In the genomic region with DNA sequence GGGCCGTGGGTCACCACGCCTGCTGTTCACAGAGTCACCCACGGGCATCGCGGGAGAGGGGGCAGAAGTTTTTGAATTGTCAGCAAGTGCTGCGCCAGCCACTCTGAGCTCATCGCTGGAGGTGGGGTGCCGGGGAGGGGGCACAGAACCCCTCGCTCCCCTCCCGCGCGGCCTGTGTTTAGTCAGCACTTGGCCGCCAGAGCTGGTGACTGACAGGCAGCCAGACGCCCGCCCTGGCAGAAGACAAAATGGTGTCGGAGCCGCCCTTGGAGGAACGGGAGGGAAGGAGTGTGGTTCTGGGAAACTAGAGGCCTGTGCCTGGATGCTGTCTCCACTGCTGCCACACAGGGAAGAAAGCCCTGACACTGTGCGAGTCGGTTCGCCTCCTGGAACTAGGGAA, we compare ENCODE assay signal across 8 mouse cellular contexts. TPM values are rescaled to one million over a fixed set of nuclear protein-coding genes. Genes with fewer than 3 reads are reported as not detected.
A peak's percentile ranks its signal among the peaks of the same experiment; 100 is the strongest.
DNase-seq lines count a peak whose midpoint lies in the region; ATAC-seq lines count a peak whose summit lies in the region.

No protein-coding gene starts in this region.

- 34% methylated on average over 21 of the region's 21 CpGs for WGBS in hindbrain, embryonic 15.5 days
- 45% methylated on average over 21 of the region's 21 CpGs for WGBS in limb, embryonic 12.5 days
- WGBS in stomach, embryonic 14.5 days: 31% methylated on average over 21 of the region's 21 CpGs

- H3K4me2 ChIP-seq in hindbrain, embryonic 15.5 days: 0 out of 2 replicates have a peak overlapping the region, but pooled peaks have one; percentile 1
- 0 out of 2 replicates have a peak overlapping the region, but pooled peaks have one; percentile 7 for H3K4me2 ChIP-seq in limb, embryonic 12.5 days
- H3K4me2 ChIP-seq in stomach, embryonic 14.5 days (replicated peaks; ENCODE audit: low read depth, low read length): no peak overlapping the region

- no peaks in the 10 kb centered on the region for H3K27me3 ChIP-seq in hindbrain, embryonic 15.5 days
- H3K27me3 ChIP-seq in limb, embryonic 12.5 days: no peaks in the 10 kb centered on the region
- H3K27me3 ChIP-seq in stomach, embryonic 14.5 days (ENCODE audit: control insufficient read depth, insufficient read depth, low read length): no peaks in the 10 kb centered on the region

- no peaks in the 10 kb centered on the region for H3K36me3 ChIP-seq in hindbrain, embryonic 15.5 days
- H3K36me3 ChIP-seq in limb, embryonic 12.5 days: peaks cover 17% of the 10 kb centered on the region
- H3K36me3 ChIP-seq in stomach, embryonic 14.5 days (ENCODE audit: control insufficient read depth, insufficient read depth, low read length): peaks cover 17% of the 10 kb centered on the region

- no peak for ATAC-seq in hindbrain, embryonic 15.5 days (ENCODE audit: low FRiP score, low read depth)
- ATAC-seq in limb, embryonic 12.5 days (ENCODE audit: insufficient number of reproducible peaks, insufficient read depth, low FRiP score, low TSS enrichment, low read depth): no peak
- ATAC-seq in stomach, embryonic 14.5 days (ENCODE audit: insufficient number of reproducible peaks, insufficient read depth, low FRiP score, low read depth): no peak

- DNase-seq in cerebellum, postnatal 14 days: peak; percentile 67 to 70
- no peak for DNase-seq in cerebellum, adult 11-12 months
- DNase-seq in adrenal gland, postnatal 10 days: peak; percentile 68
- peak; percentile 31 to 33 for DNase-seq in gastrocnemius, adult 8-10 months (ENCODE audit: low spot score in 2 of 2)
- no peak for DNase-seq in natural killer cell, adult 2 months (ENCODE audit: low spot score in 2 of 2)

- no peak overlapping the region for H3K9ac ChIP-seq in hindbrain, embryonic 15.5 days
- peak overlapping the region; percentile 23; the same call in 1 of the 2 replicates for H3K9ac ChIP-seq in limb, embryonic 12.5 days (replicated peaks)
- no peak overlapping the region for H3K9ac ChIP-seq in stomach, embryonic 14.5 days (replicated peaks; ENCODE audit: low read depth, low read length)

- peaks cover 71% of the 10 kb centered on the region for H3K4me1 ChIP-seq in hindbrain, embryonic 15.5 days (replicated peaks)
- H3K4me1 ChIP-seq in limb, embryonic 12.5 days (replicated peaks): peaks cover 69% of the 10 kb centered on the region
- H3K4me1 ChIP-seq in stomach, embryonic 14.5 days (ENCODE audit: control insufficient read depth, insufficient read depth, low read length): peaks cover 57% of the 10 kb centered on the region

- no peak overlapping the region for H3K4me3 ChIP-seq in hindbrain, embryonic 15.5 days
- no peak overlapping the region for H3K4me3 ChIP-seq in limb, embryonic 12.5 days (replicated peaks)
- no peak overlapping the region for H3K4me3 ChIP-seq in stomach, embryonic 14.5 days (ENCODE audit: low read depth, low read length)

- H3K9me3 ChIP-seq in hindbrain, embryonic 15.5 days: no peaks in the 10 kb centered on the region
- no peaks in the 10 kb centered on the region for H3K9me3 ChIP-seq in limb, embryonic 12.5 days
- no peaks in the 10 kb centered on the region for H3K9me3 ChIP-seq in stomach, embryonic 14.5 days (ENCODE audit: control insufficient read depth, low read depth, low read length)

- peak overlapping the region; percentile 71 for H3K27ac ChIP-seq in hindbrain, embryonic 15.5 days (replicated peaks)
- H3K27ac ChIP-seq in limb, embryonic 12.5 days: peak overlapping the region; percentile 80
- H3K27ac ChIP-seq in stomach, embryonic 14.5 days (ENCODE audit: low read length): peak overlapping the region; percentile 58; the same call in 1 of the 2 replicates

RNA-seq across cellular contexts. Expression of a gene that starts 11.6 kb away (rescaled TPM):
- total RNA-seq in adrenal gland, postnatal 10 days (2021): 1 to 10 TPM; 2.2 to 2.4 TPM
- total RNA-seq in gastrocnemius, adult 8-10 months (2022): under 1 TPM in 1 of 4 experiments, not detected in 3; 0.59 TPM
- 3.0 and 4.5 TPM in 2 replicates for polyA plus RNA-seq in hindbrain, embryonic 15.5 days (2015; fragmentation: Nextera tagmentation; extraction: Ambion mirVana)
- 3.2 and 4.6 TPM in 2 replicates for polyA plus RNA-seq in limb, embryonic 12.5 days (2016; fragmentation: Nextera tagmentation; extraction: Ambion mirVana)
- 8.7 and 11.6 TPM in 2 replicates for polyA plus RNA-seq in stomach, embryonic 14.5 days (2014; fragmentation: Nextera tagmentation; extraction: Ambion mirVana)

RNA-seq across cellular contexts. Expression of a gene that starts 12.0 kb away (rescaled TPM):
- under 1 TPM; 0.36 to 0.99 TPM for total RNA-seq in adrenal gland, postnatal 10 days (2021)
- not detected for total RNA-seq in gastrocnemius, adult 8-10 months (2022)
- 1.6 and 2.7 TPM in 2 replicates for polyA plus RNA-seq in hindbrain, embryonic 15.5 days (2015; fragmentation: Nextera tagmentation; extraction: Ambion mirVana)
- 0.24 and 0.58 TPM in 2 replicates for polyA plus RNA-seq in limb, embryonic 12.5 days (2016; fragmentation: Nextera tagmentation; extraction: Ambion mirVana)
- polyA plus RNA-seq in stomach, embryonic 14.5 days (2014; fragmentation: Nextera tagmentation; extraction: Ambion mirVana): not detected in 2 replicates

RNA-seq across cellular contexts. Expression of a gene that starts 40.3 kb away (rescaled TPM):
- total RNA-seq in adrenal gland, postnatal 10 days (2021): 10 to 100 TPM; 17.2 to 36.7 TPM
- 1 to 10 TPM; 2.5 to 7.8 (median 4.8) TPM for total RNA-seq in gastrocnemius, adult 8-10 months (2022)
- polyA plus RNA-seq in hindbrain, embryonic 15.5 days (2015; fragmentation: Nextera tagmentation; extraction: Ambion mirVana): 1.8 and 2.2 TPM in 2 replicates
- polyA plus RNA-seq in limb, embryonic 12.5 days (2016; fragmentation: Nextera tagmentation; extraction: Ambion mirVana): 2.3 and 2.9 TPM in 2 replicates
- 3.1 and 3.4 TPM in 2 replicates for polyA plus RNA-seq in stomach, embryonic 14.5 days (2014; fragmentation: Nextera tagmentation; extraction: Ambion mirVana)

Comparison
In these comparisons a context has a peak if more than half of its experiments do, and no peak if none do; other contexts are left out.
1. DNase-seq: peak in cerebellum, postnatal 14 days (2 of 2), adrenal gland, postnatal 10 days (single experiment) and gastrocnemius, adult 8-10 months (2 of 2); none in cerebellum, adult 11-12 months (single experiment) and natural killer cell, adult 2 months (0 of 2).
2. Peak in every context shown above with its lines, with median percentiles within 50 percentile points of each other: H3K27ac ChIP-seq.